Mouse (Mus musculus) MEL (cell line): ENCODE measurements around the gene Rapgef4.

Source experiments
- MEF2A ChIP-seq: IDR thresholded peaks from 2 replicates; pipeline ENCODE4 v1.6.1; 2014; ENCODE audit warnings: low read depth, mild to moderate bottlenecking, inconsistent platforms, low read length, improper control_type of control experiment; ENCODE audit not compliant: poor library complexity, insufficient replicate concordance, severe bottlenecking; ENCODE audit errors: extremely low read depth
- POLR2A ChIP-seq, 2 experiments: IDR thresholded peaks; 2 replicates each; pipeline ENCODE4 v1.6.1; 2011 to 2012; ENCODE audit warnings: low read length in 2 of 2, mild to moderate bottlenecking in 2 of 2, control low read depth in 1 of 2, improper control_type of control experiment in 1 of 2, low read depth in 1 of 2, moderate library complexity in 1 of 2; ENCODE audit not compliant: control insufficient read depth in 1 of 2, insufficient read depth in 1 of 2, poor library complexity in 1 of 2
- POLR2AphosphoS5 ChIP-seq: IDR thresholded peaks from 2 replicates; pipeline ENCODE4 v1.6.1; 2012; ENCODE audit warnings: low read depth, borderline replicate concordance, mild to moderate bottlenecking, inconsistent platforms, low read length, moderate library complexity, mixed read lengths
- UBTF ChIP-seq: IDR thresholded peaks from 2 replicates; pipeline ENCODE4 v1.6.1; 2012; ENCODE audit warnings: low read depth, mild to moderate bottlenecking, inconsistent platforms, low read length, improper control_type of control experiment, moderate library complexity, borderline replicate concordance; ENCODE audit not compliant: insufficient read depth
- ZNF384 ChIP-seq: IDR thresholded peaks from 2 replicates; pipeline ENCODE4 v1.6.1; 2012; ENCODE audit warnings: low read depth, mild to moderate bottlenecking, inconsistent platforms, low read length, improper control_type of control experiment

- TF ChIP-seq POLR2A (IDR thresholded peaks at IDR 0.05; ENCODE audit: control insufficient read depth in 1 of 2, insufficient read depth in 1 of 2, low read depth in 1 of 2, low read length in 2 of 2, poor library complexity in 1 of 2) (no peak), UBTF (no peak), MEF2A (no peak), ZNF384 (no peak), POLR2AphosphoS5 (no peak)
Measured at GRCm38 (mm10) chr2:72096345-72096744, 115.3 kb downstream of the Rapgef4 start.
